Comparison of ENCODE assay signal across 11 mouse cellular contexts in genomic region chr12:13532731-13533365, GRCm38 (mm10).
A peak's percentile ranks its signal among the peaks of the same experiment; 100 is the strongest.
DNase-seq lines count a peak whose midpoint lies in the region; TF ChIP-seq lines count a peak whose summit lies in the region.
"Had no signal": no experiment of that assay in that cellular context is flagged by ENCODE, and none has a peak within 500 bp of the region (broad histone marks: within the 10 kb centered on the region; RNA-seq: fewer than 3 reads in every experiment).

No protein-coding gene starts in this region.

- H3K4me3 ChIP-seq in heart, adult 2 months, result no peak overlapping the region
- H3K4me3 ChIP-seq: embryonic facial prominence, embryonic 15.5 days had no signal

- no peak overlapping the region for H3K27ac ChIP-seq in heart, adult 2 months
- H3K27ac ChIP-seq: embryonic facial prominence, embryonic 15.5 days had no signal

- no peaks in the 10 kb centered on the region for H3K27me3 ChIP-seq in heart, adult 2 months (ENCODE audit: control insufficient read depth, insufficient read depth, low read length)
- H3K27me3 ChIP-seq: embryonic facial prominence, embryonic 15.5 days had no signal

- no peak overlapping the region for H3K9ac ChIP-seq in heart, adult 2 months (ENCODE audit: low read depth, low read length)
- H3K9ac ChIP-seq: embryonic facial prominence, embryonic 15.5 days had no signal

- no peak for TF ChIP-seq POLR2A in heart, adult 2 months (IDR thresholded peaks at IDR 0.05; ENCODE audit: insufficient read depth, low read depth, low read length)

- no peaks in the 10 kb centered on the region for H3K4me1 ChIP-seq in heart, adult 2 months (ENCODE audit: control insufficient read depth, insufficient read depth, low read length)
- H3K4me1 ChIP-seq: embryonic facial prominence, embryonic 15.5 days had no signal

- H3K36me3 ChIP-seq in heart, adult 2 months (ENCODE audit: control insufficient read depth, insufficient read depth, low read length), result no peaks in the 10 kb centered on the region; the same call in 1 of the 2 replicates
- H3K36me3 ChIP-seq: embryonic facial prominence, embryonic 15.5 days had no signal

- intact Hi-C loops in heart, adult 2 months (cut with DNase I), result no loop called here
- intact Hi-C loops in heart, postnatal 25 days (cut with DNase I), result no loop called here

- no peak for DNase-seq in heart, adult 2 months
- DNase-seq in heart, postnatal 25 days (ENCODE audit: low spot score), result no peak
- peak; percentile 35 for DNase-seq in retina, embryonic 14.5 days (ENCODE audit: low spot score)
- DNase-seq in retina, postnatal 1 day, result no peak
- DNase-seq in embryo, embryonic 10 days (ENCODE audit: low spot score), result peak; percentile 6
- peak; percentile 18 for DNase-seq in thymus, postnatal 25 days
- DNase-seq in T-cell, adult 2 months (ENCODE audit: low spot score), result no peak
- no peak for DNase-seq in frontal cortex, postnatal 36 days (ENCODE audit: low spot score in 2 of 2)
- DNase-seq: heart, postnatal 36 days; layer of hippocampus, postnatal 36 days had no signal

- 86% methylated on average over 1 of the region's 1 CpGs for WGBS in heart, adult 2 months

- no peaks in the 10 kb centered on the region for H3K79me2 ChIP-seq in heart, adult 2 months (replicated peaks; ENCODE audit: control insufficient read depth, insufficient read depth, low read length)

- TF ChIP-seq CTCF in heart, adult 2 months (IDR thresholded peaks at IDR 0.05), result peak; percentile 51

- TF ChIP-seq EP300 in heart, adult 2 months (IDR thresholded peaks at IDR 0.05; ENCODE audit: insufficient read depth, low read depth, low read length), result no peak

Comparison
In these comparisons a context has a peak if more than half of its experiments do, and no peak if none do; other contexts are left out.
1. DNase-seq: peak in retina, embryonic 14.5 days (single experiment), embryo, embryonic 10 days (single experiment) and thymus, postnatal 25 days (single experiment); none in heart, adult 2 months (0 of 2), heart, postnatal 25 days (single experiment), retina, postnatal 1 day (single experiment), T-cell, adult 2 months (single experiment) and frontal cortex, postnatal 36 days (0 of 2).